Mouse (Mus musculus) kidney, embryonic 16.5 days (tissue): ENCODE results near the gene Tmem184b. TPM values are rescaled to one million over a fixed set of nuclear protein-coding genes. Genes with fewer than 3 reads are reported as not detected.

ENCODE experiments used
- ATAC-seq: fragments of 200-750 bp; cut with Nextera tagmentation; 2 replicates; pipeline ENCODE4 v1.8.0; 2017; ENCODE audit warnings: moderate TSS enrichment; ENCODE audit not compliant: low FRiP score, low TSS enrichment
- H3K27ac ChIP-seq: fragments of 300-500 bp; sonication (generic); 2 replicates; pipeline ENCODE4 v1.5.1; 2014; ENCODE audit warnings: low read length
- H3K27me3 ChIP-seq: fragments of 300-500 bp; sonication (generic); 2 replicates; pipeline ENCODE4 v1.6.1; 2014; ENCODE audit warnings: low read length, control low read depth, mixed read lengths; ENCODE audit not compliant: insufficient read depth
- H3K36me3 ChIP-seq: fragments of 300-500 bp; sonication (generic); 2 replicates; pipeline ENCODE4 v1.6.1; 2014; ENCODE audit warnings: low read length, control low read depth, mixed read lengths; ENCODE audit not compliant: insufficient read depth
- H3K4me1 ChIP-seq: fragments of 300-500 bp; sonication (generic); 2 replicates; pipeline ENCODE4 v1.6.1; 2014; ENCODE audit warnings: low read length, control low read depth, mixed read lengths; ENCODE audit not compliant: insufficient read depth
- H3K4me2 ChIP-seq: fragments of 300-500 bp; sonication (generic); replicated peaks from 2 replicates; pipeline ENCODE4 v1.6.1; 2014; ENCODE audit warnings: low read depth, low read length
- H3K4me3 ChIP-seq: fragments of 300-500 bp; sonication (generic); 2 replicates; pipeline ENCODE4 v1.5.1; 2014; ENCODE audit warnings: mild to moderate bottlenecking, low read length
- H3K9ac ChIP-seq: fragments of 300-500 bp; sonication (generic); replicated peaks from 2 replicates; pipeline ENCODE4 v1.6.1; 2014; ENCODE audit warnings: low read length
- H3K9me3 ChIP-seq: fragments of 300-500 bp; sonication (generic); 2 replicates; pipeline ENCODE4 v1.6.1; 2016; ENCODE audit warnings: low read length, control low read depth
- WGBS: fragments of 180-500 bp; shearing (Covaris S2); extraction: QIAGEN DNeasy Blood & Tissue Kit; methylation state at CpG from one replicate; pipeline ENCODE4 v1.1.7; 2014; 5-methylcytosine and 5-hydroxymethylcytosine counted together
- polyA plus RNA-seq: library from polyadenylated mRNA; unstranded; fragments of >200 nt; fragmentation: Nextera tagmentation; extraction: Ambion mirVana; gene quantifications from 2 replicates; pipeline ENCODE4 v1.2.1, GENCODE M21; 2015

Gene Tmem184b
- polyA plus RNA-seq, 1 experiment from 2014 or later, result 80.5 TPM

- WGBS, result 29% methylated on average over 15 of the region's 15 CpGs
- Histone ChIP-seq H3K9ac (peak overlapping the region; percentile 10; the same call in 1 of the 2 replicates), H3K4me2 (peak overlapping the region; percentile 11; the same call in 1 of the 2 replicates), H3K27me3 (no peaks in the 10 kb centered on the region; the same call in 1 of the 2 replicates), H3K36me3 (no peaks in the 10 kb centered on the region), H3K27ac (peak overlapping the region; percentile 72), H3K9me3 (no peaks in the 10 kb centered on the region), H3K4me3 (no peak overlapping the region), H3K4me1 (peaks cover 41% of the 10 kb centered on the region)
- 0 out of 2 replicates have a peak, but pooled peaks have one; percentile 8 for ATAC-seq
Measured at GRCm38 (mm10) chr15:79351331-79351767, 52.0 kb downstream of the Tmem184b start.

- no peak overlapping the region for H3K4me2 ChIP-seq
- WGBS, result 95% methylated on average over 4 of the region's 4 CpGs
Measured at GRCm38 (mm10) chr15:79350866-79351265, 52.5 kb downstream of the Tmem184b start.

GRCm38 (mm10) chr15:79348651-79349050 is 54.7 kb downstream of the Tmem184b start:
- Histone ChIP-seq H3K9ac (peak overlapping the region; percentile 76), H3K4me3 (peak overlapping the region; percentile 69), H3K36me3 (no peaks in the 10 kb centered on the region), H3K27ac (peak overlapping the region; percentile 93; the same call in 1 of the 2 replicates), H3K9me3 (no peaks in the 10 kb centered on the region), H3K4me1 (peaks cover 27% of the 10 kb centered on the region), H3K27me3 (no peaks in the 10 kb centered on the region; the same call in 1 of the 2 replicates), H3K4me2 (peak overlapping the region; percentile 98)
- ATAC-seq, result no peak; the same call in 1 of the 2 replicates
- 49% methylated on average over 8 of the region's 8 CpGs for WGBS

More at GRCm38 (mm10) chr15:79350866-79351265, 52.5 kb downstream of the Tmem184b start:
- Histone ChIP-seq H3K9ac (no peak overlapping the region), H3K36me3 (no peaks in the 10 kb centered on the region), H3K4me3 (no peak overlapping the region), H3K27me3 (no peaks in the 10 kb centered on the region; the same call in 1 of the 2 replicates), H3K9me3 (no peaks in the 10 kb centered on the region), H3K4me1 (peaks cover 37% of the 10 kb centered on the region), H3K27ac (peak overlapping the region; percentile 72; the same call in 1 of the 2 replicates)
- no peak for ATAC-seq

GRCm38 (mm10) chr15:79347845-79348506 is 55.4 kb downstream of the Tmem184b start:
- under 1% methylated on average over 46 of the region's 46 CpGs for WGBS
- ATAC-seq, result peak; percentile 74

DNA sequence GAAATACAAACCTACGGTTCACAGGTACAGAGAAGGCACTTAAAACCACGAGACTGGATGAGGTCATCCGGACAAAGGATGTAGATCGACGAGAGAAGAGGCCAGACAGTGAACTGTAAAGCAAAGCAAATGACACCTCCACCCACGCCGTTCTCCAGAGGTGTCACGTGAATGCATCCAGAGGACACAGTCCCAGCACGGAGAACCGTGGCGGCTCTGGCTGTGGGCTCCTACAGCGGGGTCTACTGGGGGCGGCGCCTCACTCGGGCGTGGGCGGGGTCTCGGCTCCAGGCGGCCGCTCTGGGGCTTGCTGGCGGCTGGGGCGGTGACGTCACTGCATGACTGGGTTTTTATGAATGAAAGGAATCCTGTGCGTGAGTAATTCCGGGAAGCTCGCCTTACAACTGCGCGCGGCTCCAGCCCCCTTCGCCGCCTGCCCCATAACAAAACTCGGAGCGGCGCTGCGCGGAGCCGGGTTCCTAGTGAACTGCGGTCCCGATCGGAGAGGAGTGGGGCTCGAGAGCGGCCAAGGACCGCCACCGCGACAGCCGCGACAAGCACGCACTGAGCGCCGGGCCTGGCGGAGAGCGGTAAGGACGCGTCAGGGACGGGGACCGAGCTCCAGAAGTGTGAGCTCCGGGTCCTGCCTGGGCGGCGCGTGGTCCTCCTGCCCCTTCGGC is 56.1 kb downstream of the Tmem184b start:
- Histone ChIP-seq H3K9me3 (no peaks in the 10 kb centered on the region), H3K27me3 (no peaks in the 10 kb centered on the region; the same call in 1 of the 2 replicates), H3K27ac (peak overlapping the region; percentile 93), H3K9ac (peak overlapping the region; percentile 76), H3K4me1 (peaks cover 25% of the 10 kb centered on the region), H3K4me3 (peak overlapping the region; percentile 69), H3K36me3 (no peaks in the 10 kb centered on the region), H3K4me2 (peak overlapping the region; percentile 98)
- WGBS, result under 1% methylated on average over 59 of the region's 61 CpGs
- peak; percentile 87 for ATAC-seq

More at GRCm38 (mm10) chr15:79347845-79348506, 55.4 kb downstream of the Tmem184b start:
- H3K4me3 ChIP-seq, result peak overlapping the region; percentile 69
- H3K36me3 ChIP-seq, result no peaks in the 10 kb centered on the region
- H3K9me3 ChIP-seq, result no peaks in the 10 kb centered on the region
- H3K27ac ChIP-seq, result peak overlapping the region; percentile 93
- no peaks in the 10 kb centered on the region; the same call in 1 of the 2 replicates for H3K27me3 ChIP-seq
- H3K9ac ChIP-seq, result peak overlapping the region; percentile 76
- H3K4me1 ChIP-seq, result peaks cover 27% of the 10 kb centered on the region
- H3K4me2 ChIP-seq, result peak overlapping the region; percentile 98

- H3K4me3 ChIP-seq, result peak within 1 kb of the TSS; percentile 69
- peak within 1 kb of the TSS; percentile 98 for H3K4me2 ChIP-seq
- H3K4me1 ChIP-seq, result peaks cover 14% of the 10 kb centered on the region
- WGBS, result 55% methylated on average over 8 of the region's 8 CpGs
- no peaks in the 10 kb centered on the region for H3K36me3 ChIP-seq
- H3K27ac ChIP-seq, result peak within 1 kb of the TSS; percentile 93
- peak within 1 kb of the TSS; percentile 76 for H3K9ac ChIP-seq
- H3K27me3 ChIP-seq, result no peaks in the 10 kb centered on the region; the same call in 1 of the 2 replicates
- no peaks in the 10 kb centered on the region; the same call in 1 of the 2 replicates for H3K9me3 ChIP-seq
- ATAC-seq, result no peak
Measured at GRCm38 (mm10) chr15:79346051-79346793, 57.1 kb downstream of the Tmem184b start, which contains the start of gene Maff. TSS of gene Maff (plus strand) at chr15:79346621.

- Histone ChIP-seq H3K9ac (no peak overlapping the region), H3K4me3 (no peak overlapping the region), H3K27ac (no peak overlapping the region), H3K27me3 (no peaks in the 10 kb centered on the region; the same call in 1 of the 2 replicates), H3K4me2 (no peak overlapping the region), H3K9me3 (no peaks in the 10 kb centered on the region; the same call in 1 of the 2 replicates), H3K4me1 (peaks cover 10% of the 10 kb centered on the region), H3K36me3 (no peaks in the 10 kb centered on the region)
- WGBS, result 49% methylated on average over 4 of the region's 4 CpGs
- no peak for ATAC-seq
Measured at GRCm38 (mm10) chr15:79344627-79345026, 58.7 kb downstream of the Tmem184b start.

GRCm38 (mm10) chr15:79342641-79343337 is 60.6 kb downstream of the Tmem184b start:
- no peaks in the 10 kb centered on the region for H3K36me3 ChIP-seq
- no peak overlapping the region for H3K27ac ChIP-seq
- no peak overlapping the region for H3K9ac ChIP-seq
- no peak overlapping the region for H3K4me3 ChIP-seq
- no peak for ATAC-seq
- H3K4me1 ChIP-seq, result no peaks in the 10 kb centered on the region
- H3K9me3 ChIP-seq, result no peaks in the 10 kb centered on the region; the same call in 1 of the 2 replicates
- H3K27me3 ChIP-seq, result no peaks in the 10 kb centered on the region; the same call in 1 of the 2 replicates
- no peak overlapping the region for H3K4me2 ChIP-seq
- WGBS, result 69% methylated on average over 6 of the region's 6 CpGs

DNA sequence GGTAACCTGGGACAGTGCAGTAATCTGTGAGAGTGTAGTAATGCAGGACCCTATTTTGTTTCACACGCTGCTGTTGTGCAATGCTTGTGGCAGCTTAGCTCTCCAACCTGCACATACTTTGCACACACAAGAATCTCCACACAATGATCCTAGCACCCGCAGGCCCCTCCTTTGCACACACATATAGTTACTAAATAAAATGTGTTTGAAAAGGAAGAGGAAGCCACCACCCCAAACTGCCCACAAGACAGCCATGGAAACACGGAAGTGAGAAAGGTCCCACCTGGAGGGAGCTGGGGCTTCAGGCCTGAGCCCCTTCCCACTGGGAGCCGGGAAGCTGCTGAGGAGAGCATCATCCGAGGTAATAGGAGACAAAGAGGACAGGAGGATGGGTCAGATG is 64.4 kb downstream of the Tmem184b start:
- Histone ChIP-seq H3K9ac (no peak overlapping the region), H3K27ac (no peak overlapping the region), H3K4me3 (no peak overlapping the region), H3K4me2 (no peak overlapping the region), H3K4me1 (no peaks in the 10 kb centered on the region), H3K27me3 (no peaks in the 10 kb centered on the region), H3K9me3 (no peaks in the 10 kb centered on the region; the same call in 1 of the 2 replicates), H3K36me3 (no peaks in the 10 kb centered on the region)
- WGBS, result 65% methylated on average over 5 of the region's 5 CpGs
- ATAC-seq, result no peak
